Mouse (Mus musculus): ENCODE data around the gene Pnrc2.

DNA sequence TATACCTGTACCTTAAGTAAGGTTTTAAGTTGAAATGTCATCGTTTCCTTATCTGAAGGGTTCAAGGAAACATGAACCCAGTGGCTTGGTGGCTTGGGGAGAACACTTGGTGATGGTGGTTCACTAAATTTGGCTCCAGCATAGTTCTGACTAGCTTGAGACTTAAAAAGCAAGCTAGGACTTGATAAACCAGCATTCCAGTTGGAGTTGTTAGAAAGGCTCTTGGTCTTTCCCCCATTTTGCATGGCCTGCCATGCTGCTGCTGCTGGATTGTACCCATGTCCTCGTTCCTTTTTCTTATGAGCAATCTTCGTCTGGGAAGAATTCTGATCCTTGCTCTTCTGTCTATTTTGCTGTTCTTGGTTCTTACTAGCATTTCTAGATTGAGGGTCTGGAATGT lies 1.6 kb downstream of the Pnrc2 start:
- TF ChIP-seq CTCF (IDR thresholded peaks at IDR 0.05; ENCODE audit: control insufficient read depth, insufficient read depth, low read length) = no peak
- TF ChIP-seq POLR2A (IDR thresholded peaks at IDR 0.05; ENCODE audit: borderline replicate concordance, control insufficient read depth, low read depth, low read length) = no peak
